ENCODE assay signal across 8 mouse cellular contexts in the genomic region with DNA sequence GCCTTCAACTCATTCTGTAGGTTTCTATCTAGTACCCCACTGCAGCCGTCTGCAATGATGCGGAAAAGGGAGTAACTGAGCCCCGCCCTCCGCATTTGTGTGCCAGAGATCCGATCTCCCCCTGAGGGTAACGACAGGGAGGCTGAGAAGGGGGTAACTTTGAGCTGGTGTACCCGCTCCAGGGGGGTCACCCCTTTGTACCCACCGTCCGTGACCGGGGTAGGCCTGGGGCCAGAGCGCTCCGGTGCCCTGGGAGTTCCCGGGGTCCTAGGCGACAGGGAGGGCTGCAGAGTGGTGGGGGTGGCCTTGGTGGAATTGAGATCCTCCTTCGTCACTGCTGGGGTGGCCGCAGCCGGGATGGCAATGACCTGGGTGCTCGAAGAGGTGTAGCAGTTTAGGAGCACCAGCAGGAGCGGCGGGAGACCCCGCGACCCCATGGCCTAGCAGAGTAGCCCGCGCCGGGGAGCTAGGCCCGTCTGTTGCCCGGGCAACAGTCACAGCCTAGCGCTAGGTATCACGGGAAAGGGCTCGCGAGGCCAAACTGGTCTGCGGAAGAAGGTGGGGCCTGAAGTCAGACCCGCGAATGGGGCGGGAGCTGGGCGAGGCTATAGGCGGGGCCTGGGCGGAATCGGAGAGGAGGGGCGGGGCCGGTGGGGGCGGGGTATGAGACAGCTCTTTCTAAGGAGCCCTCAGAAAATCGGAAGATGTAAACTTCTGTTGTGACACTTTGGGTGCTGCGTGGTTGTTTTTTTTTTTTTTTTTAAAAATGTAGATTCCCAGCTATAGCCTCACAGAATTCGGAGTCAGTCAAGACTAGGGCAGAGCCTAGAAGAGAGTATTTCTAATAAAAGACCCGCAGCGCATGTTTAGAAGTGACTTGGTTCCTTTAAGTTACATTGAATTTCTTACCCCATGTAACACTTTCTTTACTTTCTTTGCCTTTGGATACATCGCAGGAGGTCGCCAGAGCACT. TPM values are rescaled to one million over a fixed set of nuclear protein-coding genes. Genes with fewer than 3 reads are reported as not detected.
DNase-seq lines count a peak whose midpoint lies in the region; ATAC-seq lines count a peak whose summit lies in the region.

A gene (minus strand): TSS at position 528 of the 973 bp plus-strand sequence.

- no peaks in the 10 kb centered on the region for H3K27me3 ChIP-seq in heart, embryonic 13.5 days (replicated peaks)
- no peaks in the 10 kb centered on the region for H3K27me3 ChIP-seq in liver, embryonic 13.5 days
- H3K27me3 ChIP-seq in stomach, embryonic 16.5 days (ENCODE audit: control insufficient read depth, insufficient read depth, low read length): no peaks in the 10 kb centered on the region

- H3K9ac ChIP-seq in heart, embryonic 13.5 days: peak within 1 kb of the TSS; percentile 91
- H3K9ac ChIP-seq in liver, embryonic 13.5 days: peak within 1 kb of the TSS; percentile 80
- peak within 1 kb of the TSS; percentile 83 for H3K9ac ChIP-seq in stomach, embryonic 16.5 days (ENCODE audit: low read length)

- H3K4me1 ChIP-seq in brown adipose tissue, adult 24 weeks (ENCODE audit: control insufficient read depth, insufficient read depth, insufficient read length, low read length): no peaks in the 10 kb centered on the region
- peaks cover 20% of the 10 kb centered on the region for H3K4me1 ChIP-seq in heart, embryonic 13.5 days
- peaks cover 38% of the 10 kb centered on the region for H3K4me1 ChIP-seq in liver, embryonic 13.5 days (replicated peaks)
- peaks cover 8% of the 10 kb centered on the region; the same call in 1 of the 2 replicates for H3K4me1 ChIP-seq in stomach, embryonic 16.5 days (ENCODE audit: control insufficient read depth, insufficient read depth, low read length)

- H3K9me3 ChIP-seq in heart, embryonic 13.5 days: no peaks in the 10 kb centered on the region
- no peaks in the 10 kb centered on the region for H3K9me3 ChIP-seq in liver, embryonic 13.5 days (replicated peaks)
- no peaks in the 10 kb centered on the region for H3K9me3 ChIP-seq in stomach, embryonic 16.5 days (replicated peaks; ENCODE audit: control insufficient read depth, low read length)

- WGBS in heart, embryonic 13.5 days: 1% methylated on average over 49 of the region's 49 CpGs
- 1% methylated on average over 49 of the region's 49 CpGs for WGBS in liver, embryonic 13.5 days (ENCODE audit: insufficient replicate concordance)
- 1% methylated on average over 49 of the region's 49 CpGs for WGBS in stomach, embryonic 16.5 days

- H3K36me3 ChIP-seq in heart, embryonic 13.5 days: peaks cover 11% of the 10 kb centered on the region
- H3K36me3 ChIP-seq in liver, embryonic 13.5 days: no peaks in the 10 kb centered on the region
- no peaks in the 10 kb centered on the region for H3K36me3 ChIP-seq in stomach, embryonic 16.5 days (ENCODE audit: control insufficient read depth, insufficient read depth, low read length)

- peak within 1 kb of the TSS; percentile 80 for H3K4me3 ChIP-seq in brown adipose tissue, adult 24 weeks (ENCODE audit: insufficient read depth, low read depth, low read length)
- H3K4me3 ChIP-seq in heart, embryonic 13.5 days: peak within 1 kb of the TSS; percentile 90
- H3K4me3 ChIP-seq in liver, embryonic 13.5 days (replicated peaks): peak within 1 kb of the TSS; percentile 77
- H3K4me3 ChIP-seq in stomach, embryonic 16.5 days (replicated peaks; ENCODE audit: low read length): peak within 1 kb of the TSS; percentile 75

- peak within 1 kb of the TSS; percentile 90 for H3K4me2 ChIP-seq in heart, embryonic 13.5 days
- peak within 1 kb of the TSS; percentile 95 for H3K4me2 ChIP-seq in liver, embryonic 13.5 days
- H3K4me2 ChIP-seq in stomach, embryonic 16.5 days (ENCODE audit: low read depth, low read length): peak within 1 kb of the TSS; percentile 53

- DNase-seq in CD4-positive, CD25-positive, alpha-beta regulatory T cell, adult 2 months (ENCODE audit: low read depth, low spot score): peak; percentile 96
- DNase-seq in fat pad, adult 2 months (ENCODE audit: extremely low read depth, low read depth, low spot score): peak; percentile 46
- DNase-seq in kidney, postnatal 10 days: peak; percentile 96
- DNase-seq in liver, embryonic 13.5 days: peak; percentile 91
- peak; percentile 92 for DNase-seq in neural tube, embryonic 10.5 days (ENCODE audit: extremely low spot score, low spot score)

- no peak within 1 kb of the TSS for H3K27ac ChIP-seq in brown adipose tissue, adult 24 weeks (replicated peaks; ENCODE audit: low read depth, low read length)
- 0 out of 2 replicates have a peak within 1 kb of the TSS, but pooled peaks have one; percentile 20 for H3K27ac ChIP-seq in heart, embryonic 13.5 days (replicated peaks)
- peak within 1 kb of the TSS; percentile 77 for H3K27ac ChIP-seq in liver, embryonic 13.5 days
- 0 out of 2 replicates have a peak within 1 kb of the TSS, but pooled peaks have one; percentile 34 for H3K27ac ChIP-seq in stomach, embryonic 16.5 days (ENCODE audit: low read length)

- peak; percentile 98 for ATAC-seq in heart, embryonic 13.5 days (ENCODE audit: extremely low read depth, insufficient number of reproducible peaks, low FRiP score, low TSS enrichment)
- ATAC-seq in liver, embryonic 13.5 days (ENCODE audit: low read depth): peak; percentile 98
- ATAC-seq in stomach, embryonic 16.5 days (ENCODE audit: insufficient read depth, low FRiP score): peak; percentile 98

RNA-seq across cellular contexts. Expression of the gene that starts here (rescaled TPM):
- 1.2 and 2.9 TPM in 2 replicates for polyA plus RNA-seq in brown adipose tissue, adult 24 weeks (2012; ENCODE audit: insufficient read depth, insufficient read length, missing spikeins)
- polyA plus RNA-seq in heart, embryonic 13.5 days (2015; fragmentation: Nextera tagmentation; extraction: Ambion mirVana): 2.5 and 2.8 TPM in 2 replicates
- polyA plus RNA-seq in liver, embryonic 13.5 days (2015; fragmentation: Nextera tagmentation; extraction: Ambion mirVana): 0.68 and 1.1 TPM in 2 replicates
- 5.0 and 7.2 TPM in 2 replicates for polyA plus RNA-seq in stomach, embryonic 16.5 days (2015; fragmentation: Nextera tagmentation; extraction: Ambion mirVana)

Comparison
In these comparisons a context has a peak if more than half of its experiments do, and no peak if none do; other contexts are left out.
1. DNase-seq: peak in every context shown above with its lines; median percentile 96 in CD4-positive, CD25-positive, alpha-beta regulatory T cell, adult 2 months; 96 in kidney, postnatal 10 days; 92 in neural tube, embryonic 10.5 days; 91 in liver, embryonic 13.5 days; 46 in fat pad, adult 2 months.